8 mouse cellular contexts compared by ENCODE assay signal in genomic region chr16:30790036-30790435, GRCm38 (mm10).
DNase-seq lines count a peak whose midpoint lies in the region; ATAC-seq and TF ChIP-seq lines count a peak whose summit lies in the region.

No protein-coding gene starts in this region.

- no peak overlapping the region for H3K4me3 ChIP-seq in bone marrow, adult 2 months (replicated peaks; ENCODE audit: control insufficient read depth, low read depth, low read length)
- no peak overlapping the region for H3K4me3 ChIP-seq in heart, embryonic 15.5 days

- TF ChIP-seq POLR2A in bone marrow, adult 2 months (IDR thresholded peaks at IDR 0.05; ENCODE audit: borderline replicate concordance, control insufficient read depth, low read depth, low read length), result no peak

- peak overlapping the region; percentile 26; the same call in 1 of the 2 replicates for H3K27ac ChIP-seq in bone marrow, adult 2 months (ENCODE audit: control insufficient read depth, insufficient read depth, low read depth, low read length, poor library complexity)
- H3K27ac ChIP-seq in heart, embryonic 15.5 days, result peak overlapping the region; percentile 91

- ATAC-seq in heart, embryonic 15.5 days (replicated peaks; ENCODE audit: insufficient number of reproducible peaks, insufficient read depth, low FRiP score, low read depth), result peak; percentile 60; the same call in 1 of the 2 replicates

- H3K4me1 ChIP-seq in bone marrow, adult 2 months (ENCODE audit: control insufficient read depth, insufficient read depth, low read length), result peaks cover 12% of the 10 kb centered on the region
- H3K4me1 ChIP-seq in heart, embryonic 15.5 days (replicated peaks), result peaks cover 68% of the 10 kb centered on the region

- DNase-seq in 416B (ENCODE audit: low read depth), result peak; percentile 62
- peak; percentile 76 for DNase-seq in kidney, postnatal 14 days
- peak; percentile 83 for DNase-seq in lung, postnatal 25 days (ENCODE audit: low spot score)
- no peak for DNase-seq in B cell, adult 2 months
- no peak for DNase-seq in ovary, postnatal 36 days (ENCODE audit: low spot score)
- DNase-seq in layer of hippocampus, adult 8-10 months (ENCODE audit: low spot score in 2 of 2), result no peak

- H3K9me3 ChIP-seq in heart, embryonic 15.5 days (replicated peaks), result no peaks in the 10 kb centered on the region

- H3K36me3 ChIP-seq in heart, embryonic 15.5 days, result no peaks in the 10 kb centered on the region

- no peaks in the 10 kb centered on the region for H3K27me3 ChIP-seq in heart, embryonic 15.5 days

- WGBS in bone marrow, adult 2 months, result 21% methylated on average over 3 of the region's 3 CpGs
- WGBS in heart, embryonic 15.5 days, result 22% methylated on average over 3 of the region's 3 CpGs

- H3K9ac ChIP-seq in heart, embryonic 15.5 days, result peak overlapping the region; percentile 34; the same call in 1 of the 2 replicates

- TF ChIP-seq CTCF in bone marrow, adult 2 months (IDR thresholded peaks at IDR 0.05; ENCODE audit: control insufficient read depth, insufficient read depth, low read length), result no peak

- peak overlapping the region; percentile 23 for H3K4me2 ChIP-seq in heart, embryonic 15.5 days

Comparison
In these comparisons a context has a peak if more than half of its experiments do, and no peak if none do; other contexts are left out.
1. DNase-seq: peak in 416B (single experiment), kidney, postnatal 14 days (single experiment) and lung, postnatal 25 days (single experiment); none in B cell, adult 2 months (0 of 2), ovary, postnatal 36 days (single experiment) and layer of hippocampus, adult 8-10 months (0 of 2).